Mouse (Mus musculus): Measurements from ENCODE around the gene Cd38. TPM values are rescaled to one million over a fixed set of nuclear protein-coding genes. Genes with fewer than 3 reads are reported as not detected.

Gene Cd38
- polyA plus RNA-seq (2015; fragmentation: Nextera tagmentation; extraction: Ambion mirVana): 10.2 and 20.7 TPM in 2 replicates

GRCm38 (mm10) chr5:43868253-43868652 lies at the start of gene Cd38:
TSS of gene Cd38 (plus strand) at chr5:43868553.

GRCm38 (mm10) chr5:43818695-43819094 lies 49.7 kb upstream of the Cd38 start, which contains the start of gene Bst1:
TSS of gene Bst1 (plus strand) at chr5:43818885.

GRCm38 (mm10) chr5:43821538-43821937 lies 46.8 kb upstream of the Cd38 start, which contains the start of gene Fbxl5:
TSS of gene Fbxl5 (minus strand) at chr5:43821638.

GRCm38 (mm10) chr5:43912844-43913243 lies 44.5 kb downstream of the Cd38 start, which contains the start of gene Gm7879:
TSS of gene Gm7879 (plus strand) at chr5:43913144.

Other genes starting within 250 kb of the Cd38 start
- gene Cc2d2a, start 206.2 kb upstream of the Cd38 start, polyA plus RNA-seq (2015; fragmentation: Nextera tagmentation; extraction: Ambion mirVana): 8.6 and 11.0 TPM in 2 replicates
- 1.4 and 2.4 TPM in 2 replicates for gene Bst1, start 49.7 kb upstream of the Cd38 start, polyA plus RNA-seq (2015; fragmentation: Nextera tagmentation; extraction: Ambion mirVana)
- 69.4 and 90.8 TPM in 2 replicates for gene Fbxl5, start 46.9 kb upstream of the Cd38 start, polyA plus RNA-seq (2015; fragmentation: Nextera tagmentation; extraction: Ambion mirVana)
- not detected in 2 replicates for gene Gm7879, start 44.6 kb downstream of the Cd38 start, polyA plus RNA-seq (2015; fragmentation: Nextera tagmentation; extraction: Ambion mirVana)
- gene Fgfbp1, start 113.2 kb downstream of the Cd38 start, polyA plus RNA-seq (2015; fragmentation: Nextera tagmentation; extraction: Ambion mirVana): 0.95 and 3.5 TPM in 2 replicates
- 9.5 and 13.4 TPM in 2 replicates for gene Prom1, start 233.5 kb downstream of the Cd38 start, polyA plus RNA-seq (2015; fragmentation: Nextera tagmentation; extraction: Ambion mirVana)